Mouse (Mus musculus) thymus, postnatal 10 days (tissue): Measurements from ENCODE around the gene Prkd2.
A peak's percentile ranks its signal among the peaks of the same experiment; 100 is the strongest.

Experiments used
- DNase-seq, 2 experiments: peaks; one replicate each; pipeline ENCODE4 v3.0.0; 2021; ENCODE audit warnings: low spot score in 2 of 2

The Prkd2 gene

DNA sequence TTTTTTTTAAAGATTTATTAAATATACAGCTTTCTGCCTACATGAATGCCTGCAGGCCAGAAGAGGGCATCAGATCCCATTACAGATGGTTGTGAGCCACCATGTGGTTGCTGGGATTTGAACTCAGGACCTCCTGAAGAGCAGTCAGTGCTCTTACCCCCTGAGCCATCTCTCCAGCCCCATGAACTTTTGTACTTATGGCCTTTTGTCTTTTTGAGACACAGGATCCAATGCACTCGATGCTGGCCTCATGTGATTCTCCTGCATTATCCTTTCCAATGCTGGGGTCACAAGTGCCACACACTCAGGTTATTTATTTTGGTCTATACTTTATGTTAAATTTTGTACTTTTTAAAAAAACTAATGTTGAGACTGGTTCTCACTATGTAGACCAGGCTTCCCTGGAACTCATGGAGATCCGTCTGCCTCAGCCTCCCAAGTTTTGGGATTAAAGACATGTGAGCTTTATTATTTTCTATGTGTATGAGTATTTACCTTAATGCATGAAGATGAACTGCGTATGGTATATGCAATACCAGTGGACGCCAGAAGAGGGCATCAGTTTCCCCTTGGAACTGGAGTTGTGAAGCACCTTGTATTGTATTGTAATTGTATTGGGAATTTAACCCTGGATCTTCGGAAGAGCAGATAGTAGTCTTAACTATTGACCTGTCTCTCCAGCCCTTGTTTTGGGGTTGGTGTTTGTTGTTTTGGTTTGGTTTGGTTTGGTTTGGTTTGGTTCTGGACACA is 17.4 kb downstream of the Prkd2 start:
- DNase-seq: peak in 1 of 2 experiments; percentile 67

DNA sequence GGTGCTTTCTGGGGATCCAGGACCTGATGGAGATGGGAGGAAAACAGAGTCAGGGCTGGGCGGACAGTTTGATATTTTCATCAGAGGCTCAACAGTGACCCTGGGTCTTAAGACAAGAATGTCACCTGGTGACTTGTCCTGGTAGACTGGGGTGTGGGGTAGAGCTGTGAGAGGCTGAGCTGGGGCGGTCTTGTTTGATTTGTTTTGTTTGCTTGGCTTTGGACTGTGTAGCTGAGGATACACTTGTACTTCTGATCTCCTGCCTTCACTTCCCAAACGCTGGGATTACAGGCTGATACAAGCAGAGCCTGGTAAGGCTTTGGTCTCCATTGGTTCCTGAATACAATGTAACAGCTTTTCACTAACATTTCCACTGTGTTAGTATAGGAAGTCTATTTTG is 24.8 kb downstream of the Prkd2 start:
- DNase-seq: no peak

DNA sequence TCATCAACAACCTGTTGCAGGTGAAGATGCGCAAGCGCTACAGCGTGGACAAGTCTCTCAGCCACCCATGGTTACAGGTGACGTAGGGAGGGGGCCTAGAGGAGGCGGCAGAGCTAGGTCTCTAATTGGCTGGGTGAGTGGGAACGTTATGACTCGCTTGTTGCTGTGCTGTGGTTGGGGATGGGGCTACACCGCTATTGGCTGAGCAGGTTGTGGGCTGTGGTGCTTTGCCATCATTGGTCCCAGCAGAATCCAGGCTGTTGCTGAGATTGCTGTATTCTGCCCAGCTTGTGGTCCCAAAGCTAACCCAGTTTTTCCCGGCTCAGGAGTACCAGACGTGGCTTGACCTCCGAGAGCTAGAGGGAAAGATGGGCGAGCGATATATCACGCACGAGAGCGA is 26.8 kb downstream of the Prkd2 start:
- no peak for DNase-seq

DNA sequence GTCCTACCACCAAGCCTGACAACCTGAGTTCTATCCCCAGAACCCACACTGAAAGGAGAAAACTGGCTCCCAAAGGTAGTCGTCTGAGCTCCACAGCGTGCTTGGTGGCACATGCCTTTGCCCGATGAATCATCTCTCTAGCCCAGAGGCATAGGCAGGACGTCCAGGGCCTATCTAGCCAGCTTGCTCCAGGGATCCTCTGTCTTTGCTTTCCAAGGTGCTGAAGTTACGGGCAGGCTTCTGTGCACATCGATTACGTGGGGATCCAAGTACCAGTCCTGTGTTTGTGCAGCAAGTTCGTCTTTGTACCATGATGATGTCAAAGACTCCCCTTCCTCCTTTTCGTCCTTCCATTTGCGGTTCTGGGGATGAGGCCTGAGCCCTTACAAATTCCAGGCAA is 28.9 kb downstream of the Prkd2 start:
- no peak for DNase-seq

DNA sequence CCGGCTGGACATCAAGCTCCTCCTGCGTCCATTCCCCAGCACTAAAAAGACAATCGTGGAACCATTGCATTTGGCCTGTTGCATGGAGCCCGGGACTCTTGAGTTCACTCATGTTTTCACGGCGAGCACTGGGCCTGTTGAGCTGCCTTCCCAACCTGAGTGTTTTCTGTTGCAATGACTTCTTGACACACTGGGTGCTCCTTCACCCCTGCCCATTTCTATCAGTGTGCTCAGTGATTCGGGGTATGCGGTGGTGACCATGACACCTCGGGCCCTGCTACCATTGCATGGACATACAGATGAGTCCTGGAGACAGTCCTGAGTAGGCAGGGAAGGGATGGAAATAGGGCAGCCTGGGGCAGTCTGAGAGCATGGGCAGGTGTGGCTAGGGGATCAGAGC is 29.8 kb downstream of the Prkd2 start:
- no peak for DNase-seq

DNA sequence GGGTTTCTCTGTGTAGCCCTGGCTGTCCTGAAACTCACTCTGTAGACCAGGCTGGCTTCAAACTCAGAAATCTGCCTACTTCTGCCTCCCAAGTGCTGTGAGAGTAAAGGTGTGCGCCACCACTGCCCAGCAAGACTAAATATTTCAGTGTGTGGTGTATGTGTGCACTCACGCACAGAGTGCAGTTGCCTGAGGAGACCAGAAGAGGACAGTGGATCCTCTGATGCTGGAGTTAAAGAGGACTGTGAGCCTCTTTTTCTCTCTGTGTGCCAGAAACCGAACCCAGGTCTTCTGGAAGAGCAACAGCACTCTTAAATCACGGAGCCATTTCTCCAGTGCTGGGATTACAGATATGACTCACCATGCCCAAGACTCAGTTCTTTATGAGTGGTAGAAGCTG is 30.7 kb downstream of the Prkd2 start:
- DNase-seq: no peak

DNA sequence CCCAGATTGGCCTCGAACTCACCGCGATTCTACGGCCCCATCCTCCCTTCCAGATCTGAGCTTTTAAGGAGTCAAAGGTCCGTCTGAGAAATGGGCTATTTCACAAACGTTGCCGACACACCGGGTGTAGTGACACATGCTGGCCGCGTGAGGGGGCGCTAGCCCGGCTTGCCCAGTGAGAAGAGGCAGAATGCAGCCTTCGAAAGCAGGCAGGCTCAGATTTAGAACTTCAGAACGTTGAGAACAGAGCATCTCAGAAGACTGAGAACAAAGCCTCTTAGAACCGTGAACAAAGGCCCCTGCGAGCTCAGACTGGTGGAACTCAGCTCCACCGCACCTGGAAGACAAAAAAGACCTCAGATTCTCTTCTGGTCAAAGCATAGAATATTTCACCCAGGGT is 31.5 kb downstream of the Prkd2 start:
- DNase-seq: peak; percentile 69 to 81

DNA sequence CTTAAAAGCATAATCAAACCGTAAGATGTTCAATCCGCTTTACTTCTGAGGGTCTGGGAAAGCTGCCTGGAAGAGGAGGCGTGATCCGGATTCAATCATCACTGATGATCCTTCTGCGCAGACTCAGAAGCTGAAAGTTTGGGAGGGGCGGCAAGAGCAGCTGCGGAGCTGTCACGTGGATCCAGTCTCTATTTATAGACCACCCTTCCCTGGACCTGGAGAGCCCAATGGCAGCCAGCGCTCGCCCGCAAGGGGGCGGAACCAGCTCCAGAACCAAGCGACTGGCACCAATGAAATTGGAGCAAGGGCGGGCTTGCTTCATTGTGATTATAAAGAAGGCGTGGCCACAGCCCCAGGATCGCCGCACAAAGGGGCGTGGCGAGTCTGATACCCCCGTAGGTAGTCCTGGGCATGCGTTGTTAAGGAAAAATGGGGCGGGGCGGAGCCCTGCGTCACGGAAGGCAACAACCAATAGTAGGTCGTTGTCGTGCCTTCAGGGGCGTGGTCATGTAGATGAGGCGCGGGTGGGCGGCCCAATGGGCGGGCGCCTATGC is 32.1 kb downstream of the Prkd2 start:
- DNase-seq: peak; percentile 98

DNA sequence AGATGAGACGGTGACA is 32.4 kb downstream of the Prkd2 start, which contains the start of gene Dact3:
Gene Dact3, plus strand, starts transcription at position 8 of the 16 bp plus-strand sequence.
- DNase-seq: no peak

DNA sequence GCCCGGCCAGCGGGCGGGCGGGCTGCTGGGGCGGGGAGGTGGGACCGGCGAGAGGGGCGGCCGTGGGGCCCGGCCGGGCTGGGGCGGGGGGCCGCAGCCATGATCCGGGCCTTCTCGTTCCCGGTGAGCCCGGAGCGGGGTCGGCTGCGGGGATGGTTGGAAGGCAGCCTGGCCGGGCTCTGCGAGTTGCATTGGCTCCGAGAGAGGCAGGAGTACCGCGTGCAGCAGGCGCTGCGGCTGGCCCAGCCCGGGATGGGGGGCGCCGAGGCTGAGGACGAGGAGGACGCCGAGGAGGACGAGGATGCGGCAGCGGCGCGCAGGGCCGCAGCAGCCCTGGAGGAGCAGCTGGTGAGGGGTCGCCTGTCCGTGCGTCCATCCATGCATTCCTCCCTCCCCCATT is 32.6 kb downstream of the Prkd2 start:
- DNase-seq: no peak

DNA sequence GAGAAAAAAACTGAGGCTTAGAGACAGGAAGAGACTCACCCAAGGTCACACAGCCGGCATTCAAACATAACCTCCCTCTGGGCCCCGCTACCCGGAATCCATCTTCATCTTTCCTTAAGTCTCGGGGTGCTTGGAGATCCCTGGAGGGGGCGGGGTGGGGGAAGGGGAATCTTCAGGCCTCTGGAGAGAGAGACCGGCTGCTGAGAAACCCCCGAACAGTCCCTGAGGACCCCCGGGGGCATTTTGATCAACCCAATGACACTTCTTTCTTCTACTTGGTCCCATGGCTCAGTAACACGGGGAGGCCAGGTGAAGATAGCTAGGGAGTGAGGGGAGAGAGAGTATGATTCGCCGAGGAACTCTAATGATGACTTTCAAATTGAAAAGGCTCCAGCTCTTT is 33.3 kb downstream of the Prkd2 start:
- no peak for DNase-seq

DNA sequence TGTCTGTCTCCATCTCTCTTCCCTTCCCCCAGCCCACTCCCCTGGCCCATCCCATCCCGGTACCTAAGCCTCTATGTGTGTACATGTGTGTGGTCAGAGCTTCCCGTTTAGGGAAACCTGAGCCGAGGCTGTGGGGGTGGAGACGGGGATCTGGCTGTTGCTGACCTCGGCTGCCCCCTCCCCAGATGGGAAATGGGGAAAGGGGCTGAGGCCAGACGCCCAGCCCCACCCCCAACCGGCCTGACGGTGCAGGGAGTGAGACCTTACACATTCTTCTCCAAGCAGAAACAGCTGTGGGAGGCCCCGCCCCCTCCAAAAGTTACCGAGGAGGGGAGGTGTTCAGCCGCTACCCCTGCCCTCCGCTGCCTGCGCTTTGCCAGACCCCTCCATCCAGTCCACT is 33.9 kb downstream of the Prkd2 start:
- DNase-seq: no peak

DNA sequence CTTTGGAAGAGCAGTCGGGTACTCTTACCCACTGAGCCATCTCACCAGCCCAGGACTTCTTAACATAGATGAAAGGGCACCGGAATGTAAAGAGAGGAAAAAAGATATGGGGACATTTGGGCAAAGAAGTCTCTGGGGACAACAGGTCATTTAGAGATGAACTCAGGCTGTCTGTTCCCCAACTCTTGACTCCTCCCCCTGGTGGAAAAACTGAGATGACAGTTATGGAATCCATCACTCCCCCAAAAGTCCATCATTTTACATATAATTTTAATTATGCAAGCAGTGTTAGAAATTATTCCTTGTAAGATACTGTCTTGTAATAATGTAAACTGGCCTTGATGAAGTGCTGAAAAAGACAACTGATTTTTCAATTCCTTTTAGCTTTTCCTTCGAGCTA is 35.0 kb downstream of the Prkd2 start:
- no peak for DNase-seq

DNA sequence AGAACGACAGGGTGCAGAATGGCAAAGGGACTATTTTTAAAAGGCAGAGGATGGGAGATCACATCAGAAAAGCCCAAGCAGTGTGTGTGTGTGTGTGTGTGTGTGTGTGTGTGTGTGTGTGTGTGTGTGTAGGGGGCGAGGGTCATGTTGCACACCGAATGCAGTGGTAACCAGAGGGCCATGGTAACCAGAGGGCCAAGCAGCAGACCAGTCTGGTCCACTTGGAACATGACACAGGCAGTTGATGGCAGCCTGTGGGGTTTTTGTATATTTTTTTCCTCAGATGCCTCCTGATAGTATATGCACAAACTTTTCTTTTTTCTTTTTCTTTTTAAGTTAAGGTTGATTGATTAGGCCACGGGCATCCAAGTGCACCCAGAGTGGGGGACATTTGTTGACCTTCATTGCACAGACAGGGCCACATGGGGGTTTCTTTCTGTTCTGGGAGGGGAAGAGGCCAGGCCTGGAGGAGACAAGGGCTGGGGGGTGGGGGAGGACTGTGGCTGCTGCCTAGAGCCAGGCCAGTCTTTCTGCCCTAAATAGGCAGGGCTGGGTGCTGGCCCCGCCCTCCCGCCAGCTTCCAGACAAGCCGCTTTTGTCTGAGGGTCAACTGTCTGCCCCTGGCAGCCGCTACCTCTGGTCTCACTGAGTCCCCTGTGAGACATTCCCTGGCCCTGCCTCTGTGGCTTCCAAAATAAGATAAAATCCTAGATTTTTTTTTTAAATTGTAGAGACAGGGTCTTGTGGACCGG is 37.3 kb downstream of the Prkd2 start:
- no peak for DNase-seq

DNA sequence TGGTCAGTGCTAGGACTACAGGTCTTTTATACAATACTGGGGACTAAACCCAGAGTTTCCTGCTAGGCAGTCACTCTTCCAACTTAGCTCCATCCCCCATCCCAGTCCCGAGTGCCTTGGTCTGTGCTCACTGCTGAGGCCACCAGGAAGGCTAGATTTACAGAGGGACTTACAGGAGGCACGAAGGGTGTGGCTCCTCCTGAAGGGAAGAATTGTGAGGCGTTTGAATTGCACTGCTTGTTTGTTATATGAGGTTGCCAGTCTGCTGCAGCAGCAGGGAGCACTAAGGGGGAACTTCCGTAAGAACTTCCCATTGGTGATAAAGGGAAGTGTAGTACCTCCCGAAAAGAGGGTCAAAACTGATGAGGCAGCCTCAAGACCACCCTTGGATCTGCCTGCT is 37.9 kb downstream of the Prkd2 start:
- DNase-seq: no peak

DNA sequence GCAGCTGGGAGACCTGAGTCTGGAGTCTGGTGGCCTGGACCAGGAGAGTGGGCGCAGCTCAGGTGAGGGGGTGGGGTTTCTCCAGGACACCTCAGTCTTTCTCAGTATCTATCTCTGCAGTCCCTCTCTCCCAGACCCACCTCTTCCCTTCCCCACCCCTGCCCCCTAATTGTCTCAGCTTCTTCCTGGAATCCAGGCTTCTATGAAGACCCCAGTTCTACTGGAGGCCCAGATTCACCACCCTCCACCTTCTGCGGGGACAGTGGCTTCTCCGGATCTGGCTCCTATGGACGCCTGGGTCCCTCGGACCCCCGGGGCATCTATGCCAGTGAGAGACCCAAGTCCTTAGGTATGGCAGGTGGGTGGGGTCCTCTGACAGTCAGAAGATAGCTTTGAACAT is 40.5 kb downstream of the Prkd2 start:
- no peak for DNase-seq

DNA sequence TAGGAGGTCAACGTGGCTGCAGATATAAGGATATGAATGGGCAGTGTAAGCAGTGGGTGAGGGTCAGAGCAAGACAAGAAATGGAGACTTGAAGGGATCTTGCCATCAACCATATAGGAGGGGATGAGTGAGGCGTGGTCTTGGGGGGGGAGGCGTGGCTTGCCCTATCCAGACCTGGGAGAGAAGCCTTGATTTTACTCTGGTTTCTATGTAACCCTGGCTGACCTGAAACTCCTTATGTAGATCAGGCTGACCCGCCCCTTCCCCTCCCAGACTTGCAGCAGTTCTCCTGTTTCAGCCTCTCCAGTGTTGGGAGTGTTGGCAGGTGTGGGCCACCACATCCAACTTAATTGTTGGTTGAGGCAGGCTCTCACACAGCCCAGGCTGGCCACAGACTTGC is 41.6 kb downstream of the Prkd2 start:
- DNase-seq: no peak

DNA sequence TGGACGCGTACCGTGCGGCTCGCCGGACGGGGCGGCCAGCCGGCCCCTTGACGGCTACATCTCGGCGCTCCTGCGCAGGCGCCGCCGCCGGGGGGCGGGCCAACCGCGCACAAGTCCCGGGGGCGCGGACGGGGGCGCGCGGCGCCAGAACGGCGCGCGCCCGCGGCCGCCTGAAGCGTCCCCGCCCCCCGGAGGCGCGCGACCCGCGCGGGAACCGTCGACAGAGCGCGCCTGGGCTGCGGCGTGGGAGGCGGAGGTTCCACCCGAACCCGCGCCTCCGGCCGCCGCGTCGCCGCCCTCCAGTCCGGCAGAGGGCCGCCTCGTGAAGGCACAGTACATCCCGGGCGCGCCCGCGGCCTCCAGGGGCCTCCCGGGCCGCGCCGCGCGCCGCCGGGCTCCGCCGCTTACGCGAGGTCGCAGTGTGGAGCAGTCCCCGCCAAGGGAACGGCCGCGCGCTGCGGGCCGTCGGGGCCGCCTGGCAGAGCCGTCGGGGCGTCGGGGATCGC is 42.6 kb downstream of the Prkd2 start:
- no peak for DNase-seq

DNA sequence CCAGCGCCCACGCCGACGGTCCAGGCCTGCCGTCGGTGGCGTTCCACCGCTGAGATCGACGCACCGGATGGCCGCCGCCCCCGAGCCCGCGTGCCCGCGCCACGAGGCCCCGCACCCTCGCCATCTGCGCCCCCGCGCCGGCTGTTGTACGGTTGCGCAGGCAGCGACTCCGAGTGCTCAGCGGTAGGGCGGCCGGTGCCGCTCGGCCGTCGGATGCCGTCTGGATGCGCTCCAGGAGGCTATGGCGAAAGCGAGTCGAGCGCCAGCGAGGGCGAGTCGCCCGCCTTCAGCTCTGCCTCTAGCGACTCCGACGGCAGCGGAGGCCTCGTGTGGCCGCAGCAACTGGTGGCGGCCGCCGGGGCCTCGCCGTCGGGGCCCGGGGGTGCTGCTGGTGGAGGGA is 43.2 kb downstream of the Prkd2 start:
- no peak for DNase-seq

DNA sequence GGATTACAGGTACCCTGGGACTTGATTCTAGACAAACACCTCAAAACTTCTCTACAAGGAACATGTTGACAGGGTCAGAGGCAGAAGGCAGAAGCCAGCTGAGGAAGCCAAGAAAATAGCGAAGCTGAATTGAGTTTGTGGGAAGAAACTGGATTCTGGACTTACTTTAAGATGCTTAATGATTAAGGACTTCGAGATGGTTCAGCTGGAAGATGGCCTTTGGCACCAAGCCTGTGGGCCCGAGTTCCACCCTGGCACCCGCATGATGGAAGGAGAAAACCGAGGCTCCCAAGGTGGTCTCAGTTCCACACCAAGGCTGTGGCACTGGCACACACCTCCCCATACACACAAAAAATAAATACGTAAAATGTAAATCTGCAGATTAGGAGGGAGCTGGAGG is 47.8 kb downstream of the Prkd2 start:
- no peak for DNase-seq

DNA sequence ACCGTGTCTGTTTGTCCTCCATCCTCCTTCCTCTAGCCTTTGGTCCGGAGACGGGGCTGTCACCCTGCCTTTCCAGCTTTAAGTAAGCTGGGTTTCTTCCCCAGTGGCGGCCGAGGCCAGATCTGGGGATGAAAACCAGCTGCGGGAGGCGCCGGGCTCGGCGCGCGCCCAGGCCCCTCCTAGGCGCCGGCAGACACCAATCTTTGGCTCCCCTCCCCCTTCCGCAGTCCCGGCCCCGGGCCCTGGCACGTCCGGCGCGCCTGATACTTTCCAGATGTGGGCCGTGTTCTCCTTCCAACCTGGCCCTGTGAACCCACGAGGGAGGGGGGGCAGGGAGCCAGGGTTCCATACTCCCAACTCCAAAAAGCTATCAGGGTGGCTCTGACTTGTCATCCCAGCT is 48.2 kb downstream of the Prkd2 start:
- no peak for DNase-seq

DNA sequence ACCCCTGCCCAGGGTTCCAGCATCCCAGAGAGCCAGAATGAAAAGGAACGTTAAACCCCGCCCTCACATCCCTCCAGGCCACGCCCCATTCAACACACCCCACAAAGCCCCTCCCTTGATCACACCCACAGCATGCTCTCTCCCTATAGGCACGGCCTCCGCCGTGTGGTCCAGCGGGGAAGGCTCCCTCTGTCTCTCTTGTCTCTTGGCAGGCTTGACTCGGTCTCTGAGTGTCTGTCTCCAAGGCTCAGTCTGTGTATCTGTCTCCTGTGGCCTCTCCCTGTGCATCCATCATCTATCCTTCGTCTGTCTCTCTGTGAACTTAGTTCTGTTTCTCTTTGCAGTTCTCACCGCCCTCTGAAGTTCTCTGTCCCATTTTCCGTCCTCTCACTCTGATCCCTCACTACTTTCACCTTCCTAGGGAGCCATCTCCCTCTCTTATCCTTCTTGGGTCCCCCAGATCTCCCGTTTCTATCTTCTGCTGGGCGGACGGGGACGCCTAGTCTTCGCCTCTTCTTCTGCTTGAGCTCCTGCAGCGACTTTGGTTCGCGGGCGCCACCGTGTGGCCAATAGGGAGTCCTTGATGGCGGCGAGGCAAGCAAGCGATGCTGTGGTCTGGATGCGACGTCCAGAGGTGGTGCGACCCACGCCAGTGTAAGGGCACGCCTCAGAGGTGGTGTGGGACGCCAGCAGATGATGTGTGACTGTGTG is 49.1 kb downstream of the Prkd2 start, which contains the start of gene Gng8:
Gene Gng8, plus strand, starts transcription at position 146 of the 711 bp plus-strand sequence.
- DNase-seq: peak; percentile 51 to 81

DNA sequence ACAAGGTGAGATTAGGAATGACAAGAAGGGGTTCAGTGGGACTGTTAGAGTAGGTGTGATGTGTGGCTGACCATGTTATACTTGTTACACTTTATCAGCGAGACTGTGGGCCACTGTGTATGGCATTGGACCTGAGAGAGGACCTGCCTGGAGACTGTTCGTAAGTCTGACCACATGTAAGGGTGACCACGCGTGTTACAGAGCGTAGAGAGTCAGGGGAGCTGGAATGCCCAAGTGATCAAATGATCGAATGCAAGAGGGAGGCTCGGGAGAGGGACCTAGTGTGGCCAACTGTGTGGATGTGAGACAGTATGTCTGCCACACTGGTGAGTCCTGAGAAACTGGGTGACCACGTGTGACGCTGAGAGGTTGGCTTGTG is 49.6 kb downstream of the Prkd2 start:
- DNase-seq: no peak
